ENCODE assay signal across 13 mouse cellular contexts in genomic region chr4:132121674-132122073, GRCm38 (mm10). TPM values are rescaled to one million over a fixed set of nuclear protein-coding genes. Genes with fewer than 3 reads are reported as not detected.
DNase-seq lines count a peak whose midpoint lies in the region; ATAC-seq and TF ChIP-seq lines count a peak whose summit lies in the region.
"Had no signal": no experiment of that assay in that cellular context is flagged by ENCODE, and none has a peak within 500 bp of the region (broad histone marks: within the 10 kb centered on the region; RNA-seq: fewer than 3 reads in every experiment).

No protein-coding gene starts in this region.

- H3K36me3 ChIP-seq in kidney, adult 2 months (ENCODE audit: control insufficient read depth, insufficient read depth, low read length) = no peaks in the 10 kb centered on the region
- no peaks in the 10 kb centered on the region for H3K36me3 ChIP-seq in thymus, adult 2 months (ENCODE audit: control insufficient read depth, insufficient read depth, low read length)
- H3K36me3 ChIP-seq in MEL (ENCODE audit: control insufficient read depth in 1 of 2, insufficient read depth in 2 of 2, low read length in 2 of 2) = no peaks in the 10 kb centered on the region
- H3K36me3 ChIP-seq in stomach, postnatal 0 days (ENCODE audit: control insufficient read depth, insufficient read depth, low read length) = no peaks in the 10 kb centered on the region
- H3K36me3 ChIP-seq in hindbrain, postnatal 0 days (ENCODE audit: insufficient read depth, low read length) = no peaks in the 10 kb centered on the region
- H3K36me3 ChIP-seq: kidney, embryonic 15.5 days; limb, embryonic 13.5 days had no signal

- H3K9ac ChIP-seq in MEL (ENCODE audit: control insufficient read depth, low read depth, low read length, poor library complexity, severe bottlenecking) = no peak overlapping the region
- H3K9ac ChIP-seq in stomach, postnatal 0 days (ENCODE audit: low read length) = no peak overlapping the region
- no peak overlapping the region for H3K9ac ChIP-seq in hindbrain, postnatal 0 days (replicated peaks; ENCODE audit: low read length)
- H3K9ac ChIP-seq: kidney, embryonic 15.5 days; limb, embryonic 13.5 days had no signal

- 0 out of 2 replicates have a peak, but pooled peaks have one; percentile 20 for TF ChIP-seq CTCF in kidney, adult 2 months (conservative IDR thresholded peaks at IDR 0.05; ENCODE audit: insufficient read depth, insufficient read length, low read depth, low read length)
- peak; percentile 14; the same call in 1 of the 2 replicates for TF ChIP-seq CTCF in thymus, adult 2 months (IDR thresholded peaks at IDR 0.05; ENCODE audit: borderline replicate concordance, control insufficient read depth, extremely low read depth, insufficient read depth, low read length, poor library complexity)
- TF ChIP-seq CTCF in MEL (IDR thresholded peaks at IDR 0.05 in 2 of 3, conservative IDR thresholded peaks at IDR 0.05 in 1 of 3; ENCODE audit: control insufficient read depth in 1 of 3, insufficient read depth in 1 of 3, low read depth in 2 of 3, low read length in 3 of 3, poor library complexity in 1 of 3, severe bottlenecking in 1 of 3) = peak; percentile 53 to 63 (median 58)
- peak; percentile 48 for TF ChIP-seq CTCF in stomach, postnatal 0 days (IDR thresholded peaks at IDR 0.05; ENCODE audit: low read depth)
- no peak for TF ChIP-seq CTCF in hindbrain, postnatal 0 days (IDR thresholded peaks at IDR 0.05; ENCODE audit: low read depth)

- TF ChIP-seq POLR2A in kidney, adult 2 months (IDR thresholded peaks at IDR 0.05; ENCODE audit: low read depth, low read length) = no peak
- no peak for TF ChIP-seq POLR2A in thymus, adult 2 months (IDR thresholded peaks at IDR 0.05; ENCODE audit: control insufficient read depth, extremely low read depth, insufficient read depth, low read length, poor library complexity)
- TF ChIP-seq POLR2A in MEL (IDR thresholded peaks at IDR 0.05; ENCODE audit: control insufficient read depth in 1 of 2, insufficient read depth in 1 of 2, low read depth in 1 of 2, low read length in 2 of 2, poor library complexity in 1 of 2) = no peak

- no peak for TF ChIP-seq EP300 in MEL (IDR thresholded peaks at IDR 0.05; ENCODE audit: low read depth in 1 of 2, low read length in 2 of 2)
- TF ChIP-seq EP300 in stomach, postnatal 0 days (optimal IDR thresholded peaks at IDR 0.05) = no peak

- no peak for ATAC-seq in stomach, postnatal 0 days (ENCODE audit: low FRiP score, low TSS enrichment)
- ATAC-seq in hindbrain, postnatal 0 days = no peak

- H3K79me2 ChIP-seq in MEL (ENCODE audit: control insufficient read depth, insufficient read depth, low read length, poor library complexity) = no peaks in the 10 kb centered on the region

- no peaks in the 10 kb centered on the region for H3K4me1 ChIP-seq in kidney, adult 2 months (ENCODE audit: control insufficient read depth, insufficient read depth, low read length)
- H3K4me1 ChIP-seq in thymus, adult 2 months (replicated peaks; ENCODE audit: control insufficient read depth, insufficient read depth, low read length) = no peaks in the 10 kb centered on the region
- no peaks in the 10 kb centered on the region for H3K4me1 ChIP-seq in MEL (ENCODE audit: control insufficient read depth in 1 of 2, insufficient read depth in 2 of 2, low read length in 2 of 2)
- no peaks in the 10 kb centered on the region for H3K4me1 ChIP-seq in stomach, postnatal 0 days (replicated peaks; ENCODE audit: control insufficient read depth, insufficient read depth)
- H3K4me1 ChIP-seq in hindbrain, postnatal 0 days (ENCODE audit: insufficient read depth, low read length) = no peaks in the 10 kb centered on the region
- H3K4me1 ChIP-seq: limb, embryonic 13.5 days had no signal

- H3K9me3 ChIP-seq in MEL (replicated peaks; ENCODE audit: insufficient read depth, low read length) = no peaks in the 10 kb centered on the region
- H3K9me3 ChIP-seq in stomach, postnatal 0 days (ENCODE audit: control insufficient read depth, low read length) = no peaks in the 10 kb centered on the region
- no peaks in the 10 kb centered on the region for H3K9me3 ChIP-seq in hindbrain, postnatal 0 days (ENCODE audit: low read length)
- H3K9me3 ChIP-seq: kidney, embryonic 15.5 days; limb, embryonic 13.5 days had no signal

- no peak overlapping the region for H3K4me2 ChIP-seq in stomach, postnatal 0 days (replicated peaks; ENCODE audit: low read depth)
- H3K4me2 ChIP-seq in hindbrain, postnatal 0 days (ENCODE audit: low read depth, low read length) = no peak overlapping the region
- H3K4me2 ChIP-seq: kidney, embryonic 15.5 days; limb, embryonic 13.5 days had no signal

- no peak overlapping the region for H3K27ac ChIP-seq in kidney, adult 2 months (ENCODE audit: insufficient read depth, low read depth, low read length)
- H3K27ac ChIP-seq in thymus, adult 2 months (ENCODE audit: control insufficient read depth, insufficient read depth, low read length) = no peak overlapping the region
- no peak overlapping the region for H3K27ac ChIP-seq in MEL (ENCODE audit: control insufficient read depth, low read depth, low read length)
- no peak overlapping the region for H3K27ac ChIP-seq in stomach, postnatal 0 days (replicated peaks)
- no peak overlapping the region for H3K27ac ChIP-seq in hindbrain, postnatal 0 days
- H3K27ac ChIP-seq: kidney, embryonic 15.5 days; limb, embryonic 13.5 days had no signal

- H3K27me3 ChIP-seq in kidney, adult 2 months (replicated peaks; ENCODE audit: control insufficient read depth, insufficient read depth, low read length) = no peaks in the 10 kb centered on the region
- H3K27me3 ChIP-seq in thymus, adult 2 months (ENCODE audit: control insufficient read depth, insufficient read depth, low read length) = no peaks in the 10 kb centered on the region
- peaks cover 9 to 10% of the 10 kb centered on the region in 2 experiments for H3K27me3 ChIP-seq in MEL (ENCODE audit: control insufficient read depth in 1 of 2, insufficient read depth in 2 of 2, low read length in 2 of 2)
- H3K27me3 ChIP-seq in stomach, postnatal 0 days (ENCODE audit: control insufficient read depth, insufficient read depth, low read length) = no peaks in the 10 kb centered on the region
- H3K27me3 ChIP-seq in hindbrain, postnatal 0 days (ENCODE audit: insufficient read depth, low read length) = no peaks in the 10 kb centered on the region
- H3K27me3 ChIP-seq: kidney, embryonic 15.5 days; limb, embryonic 13.5 days had no signal

- no peak for DNase-seq in kidney, adult 2 months
- no peak for DNase-seq in kidney, adult 18-20 months
- DNase-seq in thymus, adult 2 months = peak; percentile 11
- DNase-seq in thymus, adult 18-20 months = no peak
- no peak for DNase-seq in MEL (ENCODE audit: low read depth, low spot score)
- DNase-seq in stomach, postnatal 0 days (ENCODE audit: low spot score) = no peak
- DNase-seq in hindbrain, postnatal 0 days (ENCODE audit: low spot score) = no peak
- DNase-seq: embryo, embryonic 11 days; layer of hippocampus, postnatal 36 days; right cerebral cortex, postnatal 25 days had no signal

- TF ChIP-seq RAD21 in MEL (IDR thresholded peaks at IDR 0.05; ENCODE audit: low read depth, low read length) = peak; percentile 36

- 81% methylated on average over 5 of the region's 5 CpGs for WGBS in kidney, adult 2 months
- 84% methylated on average over 5 of the region's 5 CpGs for WGBS in thymus, adult 2 months
- WGBS in stomach, postnatal 0 days = 78% methylated on average over 5 of the region's 5 CpGs
- WGBS in hindbrain, postnatal 0 days = 86% methylated on average over 5 of the region's 5 CpGs

- no peak overlapping the region for H3K4me3 ChIP-seq in kidney, adult 2 months (ENCODE audit: insufficient read depth, low read depth, low read length)
- H3K4me3 ChIP-seq in thymus, adult 2 months (ENCODE audit: control insufficient read depth, insufficient read depth, low read length) = no peak overlapping the region
- no peak overlapping the region for H3K4me3 ChIP-seq in MEL (ENCODE audit: control insufficient read depth in 1 of 2, insufficient read depth in 1 of 2, low read depth in 2 of 2, low read length in 2 of 2)
- H3K4me3 ChIP-seq in stomach, postnatal 0 days (ENCODE audit: low read depth, low read length) = no peak overlapping the region
- no peak overlapping the region for H3K4me3 ChIP-seq in hindbrain, postnatal 0 days (ENCODE audit: low read length)
- H3K4me3 ChIP-seq: kidney, embryonic 15.5 days; limb, embryonic 13.5 days had no signal

TF ChIP-seq in MEL, 35 proteins besides CTCF, POLR2A, EP300 and RAD21 (continues in another document):
- TF ChIP-seq CHD1 (IDR thresholded peaks at IDR 0.05; ENCODE audit: low read depth, low read length) = no peak
- peak; percentile 47 for TF ChIP-seq SMC3 (IDR thresholded peaks at IDR 0.05; ENCODE audit: low read depth, low read length)

RNA-seq across cellular contexts. Expression of gene Oprd1, which starts 22.6 kb away (rescaled TPM):
- polyA plus RNA-seq in kidney, adult 2 months (2012; rRNA removed) = 0.01 and 0.19 TPM in 2 replicates
- polyA plus RNA-seq in thymus, adult 2 months (2012; rRNA removed) = 3.9 and 4.3 TPM in 2 replicates
- total RNA-seq in MEL (2012; rRNA removed) = not detected in 2 replicates
- under 1 TPM in 1 of 2 experiments, not detected in 1; 0.01 TPM for polyA plus RNA-seq in MEL (2012; ENCODE audit: insufficient read depth in 1 of 2, insufficient read length in 2 of 2, low read depth in 1 of 2, low replicate concordance in 2 of 2, missing spikeins in 1 of 2)
- polyA plus RNA-seq in stomach, postnatal 0 days (2015; fragmentation: Nextera tagmentation; extraction: Ambion mirVana) = 0.04 and 0.11 TPM in 2 replicates
- 3.5 and 6.3 TPM in 2 replicates for total RNA-seq in hindbrain, postnatal 0 days (2014; rRNA removed)
- polyA plus RNA-seq in hindbrain, postnatal 0 days (2015; fragmentation: Nextera tagmentation; extraction: Ambion mirVana) = 0.66 and 0.86 TPM in 2 replicates
- total RNA-seq: hematopoietic stem cell, adult 5-6 weeks had no signal

RNA-seq across cellular contexts. Expression of gene Epb41, which starts 46.6 kb away (rescaled TPM):
- 69.8 and 73.8 TPM in 2 replicates for polyA plus RNA-seq in kidney, adult 2 months (2012; rRNA removed)
- polyA plus RNA-seq in thymus, adult 2 months (2012; rRNA removed) = 103 and 119 TPM in 2 replicates
- 36.5 and 41.9 TPM in 2 replicates for total RNA-seq in MEL (2012; rRNA removed)
- polyA plus RNA-seq in MEL (2012; ENCODE audit: insufficient read depth in 1 of 2, insufficient read length in 2 of 2, low read depth in 1 of 2, low replicate concordance in 2 of 2, missing spikeins in 1 of 2) = 100 to 1,000 TPM in 1 of 2 experiments, 10 to 100 TPM in 1; 44.3 to 115 TPM
- polyA plus RNA-seq in stomach, postnatal 0 days (2015; fragmentation: Nextera tagmentation; extraction: Ambion mirVana) = 24.3 and 26.7 TPM in 2 replicates
- total RNA-seq in hindbrain, postnatal 0 days (2014; rRNA removed) = 69.7 and 70.1 TPM in 2 replicates
- 33.3 and 33.7 TPM in 2 replicates for polyA plus RNA-seq in hindbrain, postnatal 0 days (2015; fragmentation: Nextera tagmentation; extraction: Ambion mirVana)

RNA-seq across cellular contexts. Expression of gene Gm10300, which starts 47.2 kb away (rescaled TPM):
- 0.09 and 0.27 TPM in 2 replicates for polyA plus RNA-seq in kidney, adult 2 months (2012; rRNA removed)
- 0.07 and 0.10 TPM in 2 replicates for polyA plus RNA-seq in thymus, adult 2 months (2012; rRNA removed)
- 0.29 and 0.46 TPM in 2 replicates for total RNA-seq in MEL (2012; rRNA removed)
- polyA plus RNA-seq in MEL (2012; ENCODE audit: insufficient read depth in 1 of 2, insufficient read length in 2 of 2, low read depth in 1 of 2, low replicate concordance in 2 of 2, missing spikeins in 1 of 2) = under 1 TPM in 1 of 2 experiments, not detected in 1; 0.18 TPM
- 0.12 TPM in 1 of 2 replicates, not detected in the other for polyA plus RNA-seq in stomach, postnatal 0 days (2015; fragmentation: Nextera tagmentation; extraction: Ambion mirVana)
- total RNA-seq in hindbrain, postnatal 0 days (2014; rRNA removed) = not detected in 2 replicates
- not detected in 2 replicates for polyA plus RNA-seq in hindbrain, postnatal 0 days (2015; fragmentation: Nextera tagmentation; extraction: Ambion mirVana)
- total RNA-seq: layer of hippocampus, postnatal 36 days had no signal
- polyA plus RNA-seq: limb, embryonic 13.5 days had no signal
